Mouse (Mus musculus): ENCODE measurements around the gene Crls1.

GRCm38 (mm10) chr2:132893826-132894225 is 47.4 kb downstream of the Crls1 start:
- no peak for TF ChIP-seq CTCF (IDR thresholded peaks at IDR 0.05; ENCODE audit: extremely low read depth, insufficient read depth, low read length)
- TF ChIP-seq POLR2A (IDR thresholded peaks at IDR 0.05; ENCODE audit: extremely low read depth, insufficient read depth, low read length) = no peak

All from cortical plate, adult 2 months (tissue).